Mouse (Mus musculus): ENCODE results near the gene Nop14.
A peak's percentile ranks its signal among the peaks of the same experiment; 100 is the strongest.

Gene Nop14

GRCm38 (mm10) chr5:34659686-34660590 is at the start of gene Nop14, which contains the start of gene Grk4:
Gene Nop14, minus strand, starts transcription at chr5:34660148.
Gene Grk4, plus strand, starts transcription at chr5:34660379.
- peak; percentile 99 to 100 for DNase-seq (ENCODE audit: low spot score in 2 of 2)

DNA sequence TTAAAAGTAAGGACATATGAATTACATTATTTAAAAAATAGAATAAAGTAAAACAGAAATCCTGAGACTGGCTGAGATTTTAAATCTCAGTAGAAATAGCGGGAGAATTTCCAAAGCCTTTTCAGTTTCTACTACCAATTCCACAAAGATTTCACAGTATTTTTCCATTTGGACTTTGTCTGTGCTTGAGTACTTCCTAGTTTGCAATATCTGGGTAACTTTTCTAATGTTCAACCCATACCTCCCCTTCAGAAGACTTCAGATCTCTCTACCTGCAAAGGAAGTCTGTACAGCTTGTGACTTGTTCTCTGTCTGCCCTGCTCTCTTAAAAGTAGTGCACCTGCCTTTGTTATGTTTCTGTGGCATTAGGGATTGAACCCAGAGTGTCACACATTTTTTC is 48.5 kb upstream of the Nop14 start:
- DNase-seq (ENCODE audit: low spot score in 2 of 2), result no peak

- DNase-seq (ENCODE audit: low spot score in 2 of 2), result no peak
These were observed 35.6 kb upstream of the Nop14 start for GRCm38 (mm10) chr5:34695521-34695920.

DNA sequence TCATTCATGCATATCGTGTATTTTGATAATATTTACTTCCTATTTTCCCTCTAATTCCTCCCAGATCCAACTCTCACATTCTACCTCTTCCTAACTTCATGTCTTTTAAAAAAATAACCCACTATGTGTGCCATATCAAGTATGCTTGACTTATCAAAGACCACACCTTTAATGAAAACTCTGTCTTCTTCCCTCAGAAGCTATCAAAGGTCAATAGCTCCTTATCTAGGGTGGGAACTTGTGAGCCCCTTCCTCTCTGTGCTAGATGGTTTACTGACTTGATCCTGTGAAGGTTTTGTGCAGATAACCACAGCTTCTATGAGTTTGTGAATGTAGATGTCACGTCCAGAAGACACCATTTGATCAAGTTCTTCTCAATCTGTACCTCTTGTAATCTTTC is 32.8 kb upstream of the Nop14 start:
- no peak for DNase-seq (ENCODE audit: low spot score in 2 of 2)

- DNase-seq (ENCODE audit: low spot score in 2 of 2), result no peak
These were observed 29.9 kb upstream of the Nop14 start for GRCm38 (mm10) chr5:34689868-34690267.

DNA sequence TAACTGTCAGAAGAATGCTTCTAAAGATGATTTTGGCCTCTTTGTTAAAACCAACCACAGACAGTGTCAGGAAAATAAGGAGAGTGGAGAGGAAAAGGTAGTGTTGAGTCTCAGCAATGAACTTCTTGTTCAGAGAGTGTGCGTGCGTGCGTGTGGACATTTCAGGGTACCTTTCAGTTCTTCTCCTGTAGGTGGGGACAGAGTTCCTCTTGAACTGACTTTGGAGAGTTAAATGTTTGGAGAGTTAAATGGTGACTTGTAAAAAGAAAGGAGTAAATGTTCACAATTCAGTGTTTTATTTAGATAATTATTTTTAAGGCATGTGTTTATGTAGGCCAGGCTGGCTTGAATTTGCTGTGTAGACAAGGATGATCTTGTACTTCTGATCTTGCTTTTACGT is 10.3 kb upstream of the Nop14 start:
- DNase-seq (ENCODE audit: low spot score in 2 of 2), result no peak

DNA sequence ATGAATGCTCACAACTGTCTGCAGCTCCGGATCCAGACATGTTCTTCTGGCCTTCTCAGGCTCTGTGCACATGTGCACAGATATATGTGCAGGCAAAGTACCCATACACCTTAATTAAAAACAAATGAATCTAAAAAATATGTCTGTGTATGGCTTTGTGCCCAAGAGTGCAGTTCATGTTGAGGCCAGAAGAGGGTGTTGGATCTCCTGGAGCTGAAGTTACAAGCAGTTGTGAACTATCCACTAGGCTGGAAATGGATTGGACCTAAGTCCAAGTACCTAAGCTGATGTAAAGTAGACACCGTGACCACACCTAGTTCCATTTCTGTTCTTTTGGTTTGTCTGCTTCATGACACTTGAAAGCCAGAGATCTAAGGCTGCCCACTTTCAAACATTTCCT is 9.5 kb upstream of the Nop14 start:
- DNase-seq (ENCODE audit: low spot score in 2 of 2), result no peak

DNA sequence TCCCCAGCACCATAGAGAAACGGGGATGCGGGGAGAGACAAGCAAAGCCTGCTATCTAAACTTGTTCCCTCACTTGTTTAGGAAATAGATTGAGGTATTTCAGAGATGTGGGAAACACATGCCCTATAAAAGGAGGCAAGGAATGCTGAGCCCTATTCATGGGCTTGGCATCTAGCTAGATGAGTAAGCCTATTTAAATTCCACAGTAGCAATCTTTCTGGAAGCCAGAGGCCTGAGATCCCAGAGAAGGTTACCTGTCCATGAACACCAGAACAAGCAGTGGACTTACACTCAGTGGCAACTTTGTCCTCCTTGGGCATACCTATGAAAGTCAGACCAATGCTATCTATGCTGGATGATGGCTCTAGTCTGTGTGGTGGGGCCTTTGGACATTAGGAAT is 3.3 kb upstream of the Nop14 start:
- DNase-seq (ENCODE audit: low spot score in 2 of 2), result no peak

DNA sequence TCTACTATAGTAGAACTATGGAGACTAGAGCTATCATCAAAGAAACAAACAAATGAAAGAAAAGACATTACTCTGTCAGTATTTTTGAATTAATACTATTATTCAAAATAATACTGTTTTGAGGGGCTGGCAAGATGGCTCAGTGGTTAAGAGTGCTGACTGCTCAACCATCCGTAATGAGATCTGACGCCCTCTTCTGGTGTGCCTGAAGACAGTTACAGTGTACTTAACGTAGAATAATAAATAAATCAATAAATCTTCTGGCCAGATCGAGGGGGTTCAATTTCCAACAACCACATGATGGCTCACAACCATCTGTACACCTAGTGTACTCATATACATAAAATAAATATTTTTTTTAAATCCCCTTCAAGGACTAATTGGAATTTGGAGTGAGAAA is 2.0 kb upstream of the Nop14 start:
- no peak for DNase-seq (ENCODE audit: low spot score in 2 of 2)

DNA sequence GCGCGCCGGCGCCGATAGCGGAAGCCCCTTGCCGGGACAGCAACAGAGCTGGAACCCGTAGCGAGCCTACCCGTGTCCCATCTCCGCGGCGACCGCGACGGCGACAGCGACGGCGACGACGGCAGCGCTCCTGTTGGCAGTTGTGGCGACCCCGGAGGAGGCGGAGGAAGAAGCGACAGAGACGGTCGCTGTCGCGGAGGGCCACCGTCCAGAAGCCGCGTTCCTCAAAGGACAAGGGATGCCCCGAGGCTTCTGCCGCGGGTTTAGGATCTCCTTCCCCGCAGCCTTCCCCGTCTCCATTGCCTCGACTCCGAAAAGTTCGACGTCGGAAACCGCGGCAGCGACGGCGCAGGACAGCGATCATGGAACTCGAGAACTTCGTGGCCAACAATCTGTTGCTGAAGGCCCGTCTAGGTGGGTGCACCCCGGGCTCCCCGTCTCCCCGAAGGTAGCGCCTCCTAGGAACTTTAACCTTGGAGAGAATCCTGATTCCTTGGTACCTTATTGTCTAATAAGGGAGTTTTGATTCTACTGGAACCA is 713 bp upstream of the Nop14 start:
- no peak for DNase-seq (ENCODE audit: low spot score in 2 of 2)

- no peak for DNase-seq (ENCODE audit: low spot score in 2 of 2)
These were observed 2.4 kb downstream of the Nop14 start for GRCm38 (mm10) chr5:34657556-34657955.

- no peak for DNase-seq (ENCODE audit: low spot score in 2 of 2)
These were observed 5.1 kb downstream of the Nop14 start for GRCm38 (mm10) chr5:34654881-34655280.

DNA sequence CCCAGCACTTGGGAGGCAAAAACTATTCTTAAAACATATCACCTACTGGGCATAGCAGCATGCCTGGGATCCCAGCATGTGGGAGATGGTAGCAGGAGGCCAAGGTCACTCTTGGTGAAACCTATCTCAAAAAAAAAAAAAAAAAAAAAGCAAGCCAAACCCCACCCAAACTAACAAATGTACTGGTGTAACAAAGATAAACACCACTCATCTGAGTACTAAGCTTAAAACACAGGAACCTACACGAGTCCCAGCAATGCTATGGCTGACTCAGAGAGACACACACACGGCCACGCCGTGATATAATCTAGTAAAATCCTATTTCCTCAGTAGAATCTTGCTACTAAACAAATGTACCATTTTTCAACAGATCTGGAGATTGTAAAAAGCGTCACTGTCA is 7.0 kb downstream of the Nop14 start:
- no peak for DNase-seq (ENCODE audit: low spot score in 2 of 2)

GRCm38 (mm10) chr5:34647581-34647980 is 12.4 kb downstream of the Nop14 start:
- no peak for DNase-seq (ENCODE audit: low spot score in 2 of 2)

GRCm38 (mm10) chr5:34642932-34643331 is 17.0 kb downstream of the Nop14 start:
- peak in 1 of 2 experiments; percentile 65 for DNase-seq (ENCODE audit: low spot score in 2 of 2)

GRCm38 (mm10) chr5:34641991-34642390 is 18.0 kb downstream of the Nop14 start:
- no peak for DNase-seq (ENCODE audit: low spot score in 2 of 2)

DNA sequence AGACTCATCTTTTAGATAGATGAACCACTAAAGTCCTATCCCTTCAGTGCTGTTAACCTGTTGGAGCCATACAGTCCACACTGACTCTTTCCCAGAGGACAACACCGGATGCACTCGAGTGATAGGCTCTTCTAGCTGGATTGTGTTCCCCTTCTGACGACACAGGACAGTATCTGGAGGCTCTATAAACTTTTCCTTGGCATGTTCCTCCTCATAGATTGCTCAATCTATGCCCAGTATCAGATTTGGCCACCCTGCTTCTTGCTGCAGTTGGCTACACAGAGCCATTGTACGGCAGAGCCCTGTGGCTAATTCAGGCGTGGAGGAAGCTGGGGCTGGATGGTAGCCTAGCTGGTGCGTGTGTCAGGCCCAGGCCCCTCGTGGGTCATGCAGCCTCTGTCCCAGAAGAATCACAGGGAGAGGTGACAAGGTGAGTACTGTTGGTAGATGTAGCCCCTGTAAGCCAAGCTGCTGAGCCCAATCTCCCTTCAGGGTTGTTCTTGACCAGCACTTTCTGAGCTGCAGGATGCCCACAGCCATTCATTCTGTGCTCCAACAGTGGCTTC is 22.3 kb downstream of the Nop14 start:
- DNase-seq (ENCODE audit: low spot score in 2 of 2), result no peak

DNA sequence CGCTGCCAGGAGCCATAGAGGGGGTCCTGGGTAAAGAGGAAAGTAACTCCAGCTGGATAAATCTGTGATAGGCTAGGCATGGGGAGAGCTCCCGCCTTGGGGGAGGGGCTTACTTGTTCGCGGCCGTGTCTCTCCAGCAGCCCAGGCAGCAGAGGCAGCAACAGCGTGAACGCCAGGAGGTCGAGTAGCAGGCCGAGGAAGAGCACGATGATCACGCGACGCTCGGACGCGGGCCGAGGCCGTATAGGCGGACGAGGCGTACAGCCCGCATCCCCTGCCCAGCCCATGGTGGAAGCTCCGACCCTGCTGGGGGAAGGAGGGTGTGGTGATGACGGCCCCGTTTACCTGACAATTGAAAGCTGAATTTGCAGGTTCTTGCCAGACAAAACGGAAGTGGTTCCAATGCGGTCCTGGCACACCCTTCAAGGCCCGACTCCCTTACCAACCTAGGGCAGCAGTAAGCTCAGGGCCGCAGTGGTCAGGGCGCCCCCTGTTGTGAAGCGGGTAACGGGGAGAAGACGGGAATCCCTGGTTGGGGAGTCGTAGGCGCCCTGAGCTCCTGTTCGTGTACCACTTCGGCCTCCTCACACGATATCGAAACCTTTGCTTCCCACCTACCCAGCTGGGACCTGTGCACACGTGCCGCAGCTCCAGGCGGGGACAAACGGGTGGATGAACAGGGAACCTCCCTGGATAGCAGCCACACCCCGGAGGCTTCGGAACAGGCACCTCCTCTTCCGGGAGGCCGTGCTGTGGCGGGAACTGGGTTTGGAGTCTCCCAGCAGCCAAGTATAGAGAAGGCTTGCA is 23.3 kb downstream of the Nop14 start, which contains the start of gene Mfsd10:
Gene Mfsd10 (minus strand): TSS at position 732 of the 807 bp plus-strand sequence.
- peak; percentile 70 to 76 for DNase-seq (ENCODE audit: low spot score in 2 of 2)

DNA sequence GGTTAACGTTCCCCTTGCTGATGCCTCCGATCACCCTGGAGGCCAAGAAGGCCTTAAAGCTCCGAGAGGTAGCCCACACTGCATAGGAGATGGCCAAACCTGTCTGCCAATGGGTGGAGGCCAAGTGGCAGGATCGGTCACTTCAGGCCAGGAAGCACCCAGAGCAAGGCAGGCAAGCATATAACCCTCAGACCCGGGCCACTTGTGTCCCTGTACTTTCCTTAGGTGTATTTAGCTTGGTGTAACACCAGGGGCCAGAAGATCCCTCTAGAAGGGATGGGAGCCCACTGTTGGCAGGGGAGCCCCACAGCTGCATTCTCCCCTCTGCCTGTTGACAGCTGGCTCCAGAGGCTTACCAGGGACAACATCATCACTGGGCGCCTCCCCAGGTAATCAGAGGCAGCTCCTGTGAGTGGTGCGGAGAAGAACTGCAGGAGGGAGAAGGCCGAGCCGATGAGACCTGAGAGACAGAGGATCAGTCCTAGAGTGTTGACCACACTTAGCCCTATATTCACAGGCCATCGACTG is 24.2 kb downstream of the Nop14 start:
- DNase-seq (ENCODE audit: low spot score in 2 of 2), result no peak

- DNase-seq (ENCODE audit: low spot score in 2 of 2), result no peak
These were observed 25.1 kb downstream of the Nop14 start for GRCm38 (mm10) chr5:34634746-34635400.

GRCm38 (mm10) chr5:34633641-34634040 is 26.3 kb downstream of the Nop14 start:
- DNase-seq (ENCODE audit: low spot score in 2 of 2), result no peak
